Mouse (Mus musculus) cerebral cortex, adult 2 months (tissue): ENCODE results near the gene Galnt9.

Source experiments
- WGBS: fragments of 180-500 bp; shearing (Covaris S2); methylation state at CpG from one replicate; pipeline ENCODE4 v1.1.7; 2018; 5-methylcytosine and 5-hydroxymethylcytosine counted together

Galnt9 gene

DNA sequence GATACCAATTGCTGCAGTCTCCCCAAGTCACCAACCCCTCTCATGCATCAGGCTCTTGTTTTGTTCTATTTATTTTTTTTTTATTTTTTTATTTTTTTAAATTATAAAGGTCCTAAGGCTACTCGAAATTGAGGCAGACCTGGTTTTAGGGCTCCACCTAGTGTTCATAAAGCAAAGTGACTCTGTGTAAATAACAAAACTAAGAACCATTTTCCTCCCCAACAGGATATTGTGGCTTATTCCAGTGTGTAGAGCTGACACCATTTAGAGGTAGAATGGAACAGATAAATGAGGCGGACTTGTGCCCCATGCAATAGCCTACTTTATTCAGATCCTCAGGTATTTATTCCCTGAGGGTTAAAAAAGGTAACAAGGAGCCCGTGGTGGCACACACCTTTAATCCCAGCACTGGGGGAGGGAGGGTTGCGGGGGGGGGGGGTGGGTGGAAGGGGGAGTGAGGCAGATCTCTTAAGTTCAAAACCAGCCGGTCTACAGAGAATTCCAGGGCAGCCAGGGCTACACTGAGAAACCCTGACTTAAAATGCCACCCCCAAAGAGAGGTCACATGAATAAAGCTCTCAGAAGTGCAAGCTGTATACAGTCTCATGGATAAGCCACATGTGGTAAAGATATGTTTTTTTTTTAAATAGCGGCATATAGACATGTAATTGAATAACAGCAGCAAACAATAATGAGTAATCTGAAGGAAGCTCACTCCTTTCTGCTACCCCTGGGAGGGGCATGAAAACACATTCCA lies 92.0 kb downstream of the Galnt9 start:
- 40% methylated on average over 6 of the region's 6 CpGs for WGBS

- 71% methylated on average over 7 of the region's 7 CpGs for WGBS
Measured at GRCm38 (mm10) chr5:110638306-110639074, 94.3 kb downstream of the Galnt9 start.

GRCm38 (mm10) chr5:110639459-110639858 lies 95.3 kb downstream of the Galnt9 start:
- 13% methylated on average over 12 of the region's 12 CpGs for WGBS

DNA sequence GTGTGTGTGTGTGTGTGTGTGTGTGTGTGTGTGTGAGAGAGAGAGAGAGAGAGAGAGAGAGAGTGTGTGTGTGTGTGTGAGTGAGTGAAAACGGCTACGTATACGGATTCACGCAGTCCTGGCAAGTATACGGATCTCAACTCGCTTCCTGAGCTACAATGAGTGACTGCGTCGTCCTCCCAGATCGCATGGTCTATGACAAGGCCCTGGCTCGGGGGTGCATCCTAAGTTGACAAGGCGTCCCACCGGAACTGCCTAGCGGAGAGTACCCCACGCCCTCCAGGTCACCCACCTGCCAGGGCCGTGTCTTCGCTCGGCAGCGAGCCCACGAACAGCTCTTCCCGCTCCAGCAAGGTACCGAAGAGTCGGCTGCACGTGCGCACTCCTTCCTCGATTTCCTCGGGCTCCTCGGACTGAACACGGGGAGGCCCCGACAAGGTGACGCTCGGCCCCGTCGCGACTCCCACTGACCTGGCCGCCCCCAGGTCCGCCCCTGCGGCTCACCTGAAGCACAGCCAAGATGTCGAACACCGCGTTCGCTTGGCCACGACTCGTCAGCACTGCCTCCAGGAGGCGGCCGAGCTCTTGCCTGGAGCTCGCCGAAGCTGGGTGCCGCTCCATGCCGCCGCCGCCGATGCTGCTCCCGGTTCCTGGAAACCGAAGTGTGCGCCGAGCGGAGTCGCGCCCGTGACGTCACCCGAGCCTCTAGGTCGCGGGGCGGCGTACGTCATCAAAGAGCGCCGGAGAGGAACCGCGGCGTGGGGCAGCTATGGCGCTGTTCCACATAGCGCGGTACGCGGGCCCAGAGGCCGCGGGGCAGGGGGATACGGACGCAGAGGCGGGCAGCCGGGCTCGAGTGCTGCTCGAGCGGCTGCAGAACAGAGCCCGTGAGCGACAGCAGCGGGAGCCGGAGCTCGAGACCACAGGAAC lies 108.8 kb downstream of the Galnt9 start, which contains the start of the genes Noc4l and Ddx51:
Gene Noc4l (minus strand): TSS at position 699 of the 930 bp plus-strand sequence.
Gene Ddx51 (plus strand): TSS at position 733 of the 930 bp plus-strand sequence.
- under 1% methylated on average over 91 of the region's 91 CpGs for WGBS

- WGBS, result under 1% methylated on average over 37 of the region's 37 CpGs
Measured at GRCm38 (mm10) chr5:110653686-110654085, 109.5 kb downstream of the Galnt9 start.

GRCm38 (mm10) chr5:110664041-110664440 lies 119.9 kb downstream of the Galnt9 start:
- WGBS, result 91% methylated on average over 2 of the region's 2 CpGs

- WGBS, result 95% methylated on average over 2 of the region's 2 CpGs
Measured at GRCm38 (mm10) chr5:110664750-110665269, 120.7 kb downstream of the Galnt9 start.

DNA sequence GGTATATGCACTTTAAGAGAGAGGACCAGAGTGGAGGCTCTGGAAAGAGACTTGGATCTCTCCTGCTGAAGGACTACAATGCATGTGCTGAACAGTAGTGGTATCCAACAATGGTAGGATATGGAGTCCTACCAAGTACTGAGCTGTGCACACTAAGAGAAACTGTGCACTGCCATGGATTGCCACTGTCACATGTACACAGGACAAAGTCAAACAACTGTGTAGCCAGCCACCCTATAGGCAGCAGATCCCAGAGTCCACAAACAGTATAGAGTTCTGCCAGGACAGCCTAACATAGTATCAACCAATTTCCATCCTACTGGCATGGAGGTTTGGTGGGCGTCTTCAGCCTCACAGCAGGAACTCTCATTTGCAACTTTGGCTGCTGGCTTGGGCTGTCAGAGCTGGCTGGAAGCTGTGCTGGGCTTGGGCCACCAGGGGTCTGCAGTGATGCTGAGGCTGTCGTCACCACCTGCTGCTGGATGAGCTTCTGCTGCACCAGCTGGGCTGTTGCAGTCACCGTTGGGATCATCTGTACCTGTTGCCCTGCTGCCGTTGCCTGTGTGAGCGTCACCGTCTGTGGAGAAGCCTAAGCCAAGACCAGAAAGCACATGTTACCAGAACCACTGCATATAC lies 121.4 kb downstream of the Galnt9 start:
- WGBS, result 47% methylated on average over 6 of the region's 6 CpGs
